Mouse (Mus musculus) CH12.LX (cell line): ENCODE data around the gene Pigo.

Experiments
- BHLHE40 ChIP-seq: IDR thresholded peaks from 2 replicates; pipeline ENCODE4 v1.6.1; 2011; ENCODE audit warnings: mild to moderate bottlenecking, low read depth, low read length, improper control_type of control experiment
- CHD2 ChIP-seq: IDR thresholded peaks from 2 replicates; pipeline ENCODE4 v1.6.1; 2011; ENCODE audit warnings: low read length, improper control_type of control experiment
- CTCF ChIP-seq, 2 experiments: IDR thresholded peaks in 1 of 2; conservative IDR thresholded peaks in 1 of 2; 2 replicates each; pipeline ENCODE4 v1.5.1; 2011 to 2012; ENCODE audit warnings: low read depth in 2 of 2, low read length in 2 of 2, improper control_type of control experiment in 1 of 2, inconsistent platforms in 1 of 2, mild to moderate bottlenecking in 1 of 2, moderate library complexity in 1 of 2
- ELF1 ChIP-seq: IDR thresholded peaks from 2 replicates; pipeline ENCODE4 v1.6.1; 2014; ENCODE audit warnings: low read depth, mild to moderate bottlenecking, inconsistent platforms, low read length, improper control_type of control experiment
- MAFK ChIP-seq: IDR thresholded peaks from 2 replicates; pipeline ENCODE4 v1.6.1; 2011; ENCODE audit warnings: low read length, improper control_type of control experiment; ENCODE audit not compliant: insufficient replicate concordance
- MXI1 ChIP-seq: IDR thresholded peaks from 2 replicates; pipeline ENCODE4 v1.6.1; 2011; ENCODE audit warnings: mild to moderate bottlenecking, low read depth, low read length, improper control_type of control experiment
- MYC ChIP-seq: IDR thresholded peaks from 2 replicates; pipeline ENCODE4 v1.6.1; 2011; ENCODE audit warnings: low read depth, mild to moderate bottlenecking, improper control_type of control experiment, low read length
- POLR2A ChIP-seq: IDR thresholded peaks from 2 replicates; pipeline ENCODE4 v1.6.1; 2011; ENCODE audit warnings: low read depth, mild to moderate bottlenecking, improper control_type of control experiment, low read length
- SIN3A ChIP-seq: IDR thresholded peaks from 2 replicates; pipeline ENCODE4 v1.6.1; 2012; ENCODE audit warnings: low read length, improper control_type of control experiment, inconsistent platforms
- TCF12 ChIP-seq: IDR thresholded peaks from 2 replicates; pipeline ENCODE4 v1.6.1; 2014; ENCODE audit warnings: low read depth, mild to moderate bottlenecking, inconsistent platforms, low read length, improper control_type of control experiment
- UBTF ChIP-seq: IDR thresholded peaks from 2 replicates; pipeline ENCODE4 v1.6.1; 2012; ENCODE audit warnings: low read depth, mild to moderate bottlenecking, inconsistent platforms, low read length, improper control_type of control experiment, moderate library complexity
- ZNF384 ChIP-seq: IDR thresholded peaks from 2 replicates; pipeline ENCODE4 v1.6.1; 2012; ENCODE audit warnings: low read depth, low read length, improper control_type of control experiment, inconsistent platforms

DNA sequence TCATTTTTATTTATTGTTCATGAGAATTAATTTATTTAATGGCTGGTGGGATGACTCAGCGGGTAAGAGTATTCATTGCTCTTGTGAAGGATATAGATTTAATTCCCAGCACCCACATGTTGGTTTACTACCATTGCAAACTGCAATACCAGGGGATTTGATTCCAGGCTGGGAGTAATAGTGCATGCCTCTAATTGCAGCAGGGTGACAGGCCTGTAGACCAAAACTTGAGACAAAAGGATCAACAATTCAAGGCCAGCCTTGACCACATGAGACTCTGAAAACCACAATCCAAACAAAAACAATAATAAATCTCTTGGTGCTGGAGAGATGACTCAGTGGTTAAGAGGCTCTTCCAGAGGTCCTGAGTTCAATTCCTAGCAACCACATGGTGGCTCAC lies 13.5 kb downstream of the Pigo start:
- TF ChIP-seq ZNF384: no peak
- TF ChIP-seq MXI1: no peak
- no peak for TF ChIP-seq CTCF (conservative IDR thresholded peaks at IDR 0.05 in 1 of 2, IDR thresholded peaks at IDR 0.05 in 1 of 2; ENCODE audit: low read depth in 2 of 2, low read length in 2 of 2)
- no peak for TF ChIP-seq BHLHE40
- TF ChIP-seq POLR2A: no peak
- TF ChIP-seq MYC: no peak
- no peak for TF ChIP-seq ELF1
- TF ChIP-seq UBTF: no peak
- TF ChIP-seq TCF12: no peak
- TF ChIP-seq SIN3A: no peak
- no peak for TF ChIP-seq MAFK
- TF ChIP-seq CHD2: no peak
